Mouse (Mus musculus) forebrain, embryonic 16.5 days (tissue): Measurements from ENCODE around the gene Kcnmb4. TPM values are rescaled to one million over a fixed set of nuclear protein-coding genes. Genes with fewer than 3 reads are reported as not detected.

Experiments used
- ATAC-seq: fragments of 200-750 bp; cut with Nextera tagmentation; 2 replicates; pipeline ENCODE4 v1.8.0; 2017; ENCODE audit warnings: mild to moderate bottlenecking, moderate library complexity
- H3K27ac ChIP-seq: fragments of 300-500 bp; sonication (generic); 2 replicates; pipeline ENCODE4 v1.5.1; 2014; ENCODE audit warnings: low read length, control low read depth
- H3K27me3 ChIP-seq: fragments of 300-500 bp; sonication (generic); replicated peaks from 2 replicates; pipeline ENCODE4 v1.6.1; 2014; ENCODE audit warnings: low read length; ENCODE audit not compliant: control insufficient read depth, insufficient read depth
- H3K36me3 ChIP-seq: fragments of 300-500 bp; sonication (generic); 2 replicates; pipeline ENCODE4 v1.6.1; 2014; ENCODE audit not compliant: control insufficient read depth, insufficient read depth
- H3K4me1 ChIP-seq: fragments of 300-500 bp; sonication (generic); replicated peaks from 2 replicates; pipeline ENCODE4 v1.6.1; 2014; ENCODE audit warnings: low read length; ENCODE audit not compliant: control insufficient read depth, insufficient read depth
- H3K4me2 ChIP-seq: fragments of 300-500 bp; sonication (generic); 2 replicates; pipeline ENCODE4 v1.6.1; 2014; ENCODE audit warnings: mild to moderate bottlenecking, low read length, control low read depth
- H3K4me3 ChIP-seq: fragments of 300-500 bp; sonication (generic); replicated peaks from 2 replicates; pipeline ENCODE4 v1.5.1; 2014; ENCODE audit warnings: mild to moderate bottlenecking, low read length, control low read depth
- H3K9ac ChIP-seq: fragments of 300-500 bp; sonication (generic); replicated peaks from 2 replicates; pipeline ENCODE4 v1.6.1; 2014; ENCODE audit warnings: low read depth, low read length, control low read depth
- H3K9me3 ChIP-seq: fragments of 300-500 bp; sonication (generic); 2 replicates; pipeline ENCODE4 v1.6.1; 2016; ENCODE audit warnings: low read length; ENCODE audit not compliant: control insufficient read depth
- WGBS: fragments of 180-500 bp; shearing (Covaris S2); extraction: QIAGEN DNeasy Blood & Tissue Kit; methylation state at CpG from one replicate; pipeline ENCODE4 v1.1.7; 2014; 5-methylcytosine and 5-hydroxymethylcytosine counted together
- polyA plus RNA-seq: library from polyadenylated mRNA; unstranded; fragments of >200 nt; fragmentation: Nextera tagmentation; extraction: Ambion mirVana; gene quantifications from 2 replicates; pipeline ENCODE4 v1.2.1, GENCODE M21; 2015

The Kcnmb4 gene
- polyA plus RNA-seq, 1 experiment from 2014 or later: 23.1 TPM

DNA sequence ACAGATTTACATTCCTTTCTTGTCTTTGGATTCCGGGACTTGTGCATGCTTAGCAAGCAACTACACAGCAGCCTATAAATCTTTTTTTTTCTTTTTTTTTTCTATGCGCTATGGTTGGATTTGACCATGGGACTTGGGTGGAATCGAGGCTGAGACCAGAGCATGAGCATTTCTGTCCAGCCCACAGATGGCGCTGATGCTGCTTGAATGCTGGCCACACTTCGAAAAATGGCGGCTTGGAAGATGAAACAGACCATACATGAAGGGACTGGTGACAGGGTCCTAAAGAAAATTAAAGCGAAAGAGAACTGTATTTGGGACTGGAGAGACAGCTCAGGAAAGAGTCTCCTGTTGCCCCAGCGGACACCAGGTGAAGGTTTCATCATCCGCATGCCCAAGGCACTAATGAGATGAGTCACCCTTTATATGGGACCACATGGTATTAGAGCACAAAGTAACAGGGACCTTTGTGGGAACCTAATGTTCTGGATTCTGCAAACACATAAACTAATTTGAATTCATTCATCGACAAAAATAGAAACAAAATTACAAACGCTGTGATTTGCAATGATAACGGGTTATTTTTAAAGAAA, 9.8 kb downstream of the Kcnmb4 start:
- no peak for ATAC-seq
- H3K27me3 ChIP-seq: no peaks in the 10 kb centered on the region
- no peak overlapping the region for H3K9ac ChIP-seq
- H3K4me3 ChIP-seq: no peak overlapping the region
- no peaks in the 10 kb centered on the region for H3K9me3 ChIP-seq
- no peak overlapping the region for H3K4me2 ChIP-seq
- no peaks in the 10 kb centered on the region for H3K4me1 ChIP-seq
- WGBS: 90% methylated on average over 12 of the region's 12 CpGs
- H3K36me3 ChIP-seq: no peaks in the 10 kb centered on the region
- H3K27ac ChIP-seq: no peak overlapping the region

DNA sequence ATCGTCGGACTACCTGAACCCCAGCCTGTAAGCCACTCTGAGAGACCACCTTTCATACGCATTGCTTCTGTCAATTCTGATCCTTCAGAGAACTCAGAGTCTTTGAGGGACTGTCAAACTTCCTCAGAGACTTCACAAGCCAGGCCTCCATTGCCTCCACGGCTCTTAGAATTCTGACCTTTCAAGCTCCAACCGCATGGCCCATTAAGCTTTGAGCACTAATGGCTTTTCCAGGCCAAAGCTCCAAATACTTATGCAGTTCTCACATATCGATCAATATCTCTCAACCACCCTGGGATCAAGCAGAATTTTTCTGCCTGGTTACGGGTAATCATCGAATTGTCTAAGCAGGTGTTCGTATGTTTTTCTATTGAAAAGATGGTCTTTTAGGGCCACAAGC, 12.2 kb downstream of the Kcnmb4 start:
- H3K4me2 ChIP-seq: no peak overlapping the region
- H3K9me3 ChIP-seq: no peaks in the 10 kb centered on the region
- no peak overlapping the region for H3K27ac ChIP-seq
- ATAC-seq: no peak
- H3K36me3 ChIP-seq: no peaks in the 10 kb centered on the region; the same call in 1 of the 2 replicates
- no peak overlapping the region for H3K9ac ChIP-seq
- WGBS: 93% methylated on average over 9 of the region's 9 CpGs
- no peaks in the 10 kb centered on the region for H3K4me1 ChIP-seq
- no peak overlapping the region for H3K4me3 ChIP-seq
- H3K27me3 ChIP-seq: no peaks in the 10 kb centered on the region

DNA sequence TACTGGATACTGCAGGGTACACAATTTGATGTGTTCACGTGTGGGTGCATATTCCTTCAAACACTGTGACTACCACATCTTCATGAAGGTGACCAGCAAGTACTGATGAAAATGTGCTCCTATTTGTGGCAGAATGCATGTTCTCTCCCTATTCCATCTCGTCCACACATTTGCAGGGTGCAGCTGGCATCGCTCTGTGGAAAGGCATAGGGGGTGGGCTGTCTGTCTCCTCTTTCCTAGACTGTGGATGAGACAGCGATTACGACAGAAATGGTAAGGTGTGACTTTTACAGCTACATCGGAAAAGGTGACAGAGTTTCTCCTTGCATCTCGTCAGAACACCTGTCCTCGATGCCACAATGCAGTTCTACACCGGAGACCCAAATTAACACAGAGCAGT, 14.9 kb downstream of the Kcnmb4 start:
- no peaks in the 10 kb centered on the region; the same call in 1 of the 2 replicates for H3K36me3 ChIP-seq
- no peak for ATAC-seq
- H3K9ac ChIP-seq: no peak overlapping the region
- no peak overlapping the region for H3K4me2 ChIP-seq
- no peaks in the 10 kb centered on the region for H3K4me1 ChIP-seq
- no peak overlapping the region for H3K27ac ChIP-seq
- H3K4me3 ChIP-seq: no peak overlapping the region
- no peaks in the 10 kb centered on the region for H3K9me3 ChIP-seq
- 90% methylated on average over 9 of the region's 9 CpGs for WGBS
- no peaks in the 10 kb centered on the region for H3K27me3 ChIP-seq

DNA sequence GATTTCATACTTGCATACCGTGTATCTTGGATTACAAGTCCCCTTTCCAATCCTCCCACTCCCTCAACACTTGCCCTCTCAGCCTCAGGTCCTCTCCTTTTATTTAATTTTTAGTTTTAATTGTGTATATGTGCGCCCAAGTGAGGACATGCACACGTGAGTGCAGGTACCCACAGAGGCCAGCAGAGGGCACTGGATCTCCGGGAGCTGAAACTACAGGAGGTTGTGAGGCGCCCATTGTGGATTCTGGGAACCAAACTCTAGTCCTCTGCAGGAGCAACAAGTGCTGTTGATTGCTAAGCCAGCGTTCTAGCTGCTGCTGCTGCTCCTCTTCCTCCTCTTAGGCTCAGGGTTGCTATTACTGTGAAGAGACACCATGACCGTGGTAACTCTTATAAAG, 20.9 kb downstream of the Kcnmb4 start:
- Histone ChIP-seq H3K27ac (no peak overlapping the region), H3K4me1 (no peaks in the 10 kb centered on the region), H3K9ac (no peak overlapping the region), H3K9me3 (no peaks in the 10 kb centered on the region), H3K4me2 (no peak overlapping the region), H3K36me3 (no peaks in the 10 kb centered on the region), H3K27me3 (no peaks in the 10 kb centered on the region), H3K4me3 (no peak overlapping the region)
- 95% methylated on average over 7 of the region's 7 CpGs for WGBS
- no peak for ATAC-seq

DNA sequence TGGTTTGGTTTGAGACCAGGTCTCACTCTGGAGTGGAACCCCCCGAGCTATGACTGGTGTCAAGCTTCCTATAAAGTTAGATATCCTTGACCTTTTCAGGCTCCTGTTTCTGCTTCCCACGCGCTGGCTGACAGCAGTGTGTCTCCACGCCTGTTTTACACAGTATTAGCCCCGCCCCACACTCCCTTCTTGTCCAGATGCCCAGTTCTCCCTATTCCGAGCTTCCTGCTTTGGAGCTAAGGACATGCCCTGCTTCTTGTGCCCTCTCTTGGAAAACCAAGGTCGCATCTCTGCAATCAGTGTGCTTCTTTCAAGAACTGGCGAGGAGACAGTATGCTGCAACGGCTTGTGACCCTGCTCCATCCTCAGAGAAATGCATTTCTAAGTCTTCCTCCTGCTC, 23.1 kb downstream of the Kcnmb4 start:
- 86% methylated on average over 9 of the region's 9 CpGs for WGBS
- Histone ChIP-seq H3K4me1 (no peaks in the 10 kb centered on the region), H3K9ac (no peak overlapping the region), H3K27ac (no peak overlapping the region), H3K9me3 (no peaks in the 10 kb centered on the region), H3K4me2 (no peak overlapping the region), H3K27me3 (no peaks in the 10 kb centered on the region), H3K4me3 (no peak overlapping the region), H3K36me3 (no peaks in the 10 kb centered on the region)
- ATAC-seq: no peak

DNA sequence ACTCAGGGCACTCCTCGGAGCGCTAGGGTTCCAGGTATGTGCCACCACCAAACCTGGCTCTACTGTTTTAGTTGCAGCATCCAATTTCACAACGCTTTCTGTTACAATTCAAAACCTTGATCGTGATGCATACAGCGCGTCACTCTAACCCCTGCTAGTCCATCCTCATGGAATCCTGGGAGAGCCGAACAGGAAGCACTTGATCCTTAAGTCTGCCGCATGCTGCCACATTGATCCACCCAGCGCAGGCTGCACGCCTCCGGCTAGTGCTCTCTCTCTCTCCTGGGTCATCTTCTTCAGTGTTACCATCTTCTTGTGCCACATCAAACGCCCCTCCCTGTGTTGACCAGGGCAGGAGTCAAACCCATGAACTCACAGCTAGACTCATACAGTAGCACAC, 25.5 kb downstream of the Kcnmb4 start:
- Histone ChIP-seq H3K27ac (no peak overlapping the region), H3K36me3 (no peaks in the 10 kb centered on the region), H3K4me1 (no peaks in the 10 kb centered on the region), H3K4me2 (no peak overlapping the region), H3K9ac (no peak overlapping the region), H3K9me3 (no peaks in the 10 kb centered on the region), H3K27me3 (no peaks in the 10 kb centered on the region), H3K4me3 (no peak overlapping the region)
- 97% methylated on average over 12 of the region's 12 CpGs for WGBS
- ATAC-seq: no peak

DNA sequence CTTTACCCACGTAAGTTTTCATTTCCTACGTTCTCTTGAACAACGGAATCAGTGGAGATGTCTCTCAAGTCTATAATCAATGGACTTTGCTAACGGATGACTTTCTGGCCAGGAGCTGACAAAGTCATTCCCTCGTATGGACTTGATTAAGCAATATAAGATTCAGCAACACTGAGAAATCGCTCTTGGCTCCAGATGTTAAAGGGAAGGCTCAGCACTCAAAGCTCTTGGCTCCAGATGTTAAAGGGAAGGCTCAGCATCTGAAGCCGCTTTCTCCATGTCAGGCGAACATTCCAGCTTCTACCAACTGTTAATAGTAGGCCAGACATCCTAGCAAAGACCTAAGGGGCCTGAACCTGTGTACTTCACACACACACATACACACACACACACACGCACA, 26.5 kb downstream of the Kcnmb4 start:
- Histone ChIP-seq H3K4me1 (no peaks in the 10 kb centered on the region), H3K27ac (no peak overlapping the region), H3K36me3 (no peaks in the 10 kb centered on the region), H3K4me2 (no peak overlapping the region), H3K9ac (no peak overlapping the region), H3K27me3 (no peaks in the 10 kb centered on the region), H3K4me3 (no peak overlapping the region), H3K9me3 (no peaks in the 10 kb centered on the region)
- WGBS: 92% methylated on average over 9 of the region's 9 CpGs
- no peak for ATAC-seq

DNA sequence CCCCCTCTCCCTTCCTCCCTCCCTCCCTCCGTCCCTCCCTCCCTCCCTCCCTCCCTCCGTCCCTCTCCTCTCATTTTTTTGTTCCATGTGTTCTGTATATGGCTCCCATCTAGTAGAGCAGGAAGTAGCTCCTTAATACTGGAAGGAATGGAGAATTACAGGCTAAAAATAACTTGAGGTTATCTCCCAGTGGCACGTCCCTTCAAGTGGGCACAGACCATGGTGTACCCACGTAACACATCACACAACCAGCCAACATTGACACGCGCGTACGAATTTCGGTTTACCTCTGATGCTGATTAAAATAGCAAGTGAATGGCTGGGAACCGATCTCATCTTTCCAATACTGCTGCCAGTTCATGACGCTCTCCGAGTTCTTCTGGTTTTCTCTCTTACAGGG, 27.6 kb downstream of the Kcnmb4 start:
- no peaks in the 10 kb centered on the region for H3K9me3 ChIP-seq
- no peak overlapping the region for H3K9ac ChIP-seq
- no peaks in the 10 kb centered on the region for H3K27me3 ChIP-seq
- H3K36me3 ChIP-seq: no peaks in the 10 kb centered on the region
- no peak overlapping the region for H3K4me3 ChIP-seq
- ATAC-seq: no peak
- H3K4me2 ChIP-seq: no peak overlapping the region
- WGBS: 96% methylated on average over 10 of the region's 12 CpGs
- H3K4me1 ChIP-seq: no peaks in the 10 kb centered on the region
- no peak overlapping the region for H3K27ac ChIP-seq

DNA sequence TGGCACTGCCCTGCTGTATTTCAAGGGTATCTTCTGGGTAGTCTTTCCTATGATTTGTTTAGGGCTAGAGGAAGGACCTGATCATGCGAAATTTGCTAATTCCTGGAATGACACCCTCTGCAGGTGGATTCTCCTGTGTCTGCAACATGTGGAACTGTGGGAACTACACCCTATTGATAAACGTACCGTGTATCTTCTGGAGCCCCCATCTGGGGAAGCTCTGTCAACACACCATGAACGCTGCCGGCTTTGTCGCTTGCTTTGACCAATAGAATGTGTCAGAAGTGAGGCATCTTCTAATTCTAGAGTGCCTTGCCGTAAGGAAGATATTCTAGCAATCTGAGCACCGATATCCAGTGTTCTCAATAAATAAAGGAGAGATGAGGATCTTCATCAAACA, 28.9 kb downstream of the Kcnmb4 start:
- Histone ChIP-seq H3K27me3 (no peaks in the 10 kb centered on the region), H3K9ac (no peak overlapping the region), H3K27ac (no peak overlapping the region), H3K4me3 (no peak overlapping the region), H3K4me2 (no peak overlapping the region), H3K4me1 (no peaks in the 10 kb centered on the region), H3K9me3 (no peaks in the 10 kb centered on the region), H3K36me3 (no peaks in the 10 kb centered on the region)
- 98% methylated on average over 8 of the region's 8 CpGs for WGBS
- ATAC-seq: no peak

DNA sequence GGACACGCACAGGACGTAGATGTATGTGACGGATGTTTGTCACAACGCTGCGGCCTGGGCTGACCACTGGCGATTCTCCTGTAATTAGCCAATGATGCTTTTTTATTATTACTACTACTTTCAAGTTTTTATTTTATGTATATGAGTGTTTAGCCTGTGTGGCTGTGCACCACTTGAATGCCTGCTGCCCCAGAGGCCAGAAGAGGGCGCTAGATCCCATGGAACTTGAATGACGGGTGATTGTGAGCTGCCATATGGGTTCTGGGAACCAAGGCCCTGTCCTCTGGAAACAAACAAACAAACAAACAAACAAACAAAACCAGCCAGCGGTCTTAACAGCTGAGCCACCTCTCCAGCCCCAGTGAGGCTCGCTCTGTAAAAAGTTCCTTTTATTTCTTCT, 29.3 kb downstream of the Kcnmb4 start:
- H3K36me3 ChIP-seq: no peaks in the 10 kb centered on the region
- no peak for ATAC-seq
- no peak overlapping the region for H3K9ac ChIP-seq
- H3K4me2 ChIP-seq: no peak overlapping the region
- WGBS: 91% methylated on average over 10 of the region's 10 CpGs
- H3K4me3 ChIP-seq: no peak overlapping the region
- no peak overlapping the region for H3K27ac ChIP-seq
- H3K27me3 ChIP-seq: no peaks in the 10 kb centered on the region
- H3K9me3 ChIP-seq: no peaks in the 10 kb centered on the region; the same call in 1 of the 2 replicates
- H3K4me1 ChIP-seq: no peaks in the 10 kb centered on the region
